Mouse (Mus musculus) heart, embryonic 13.5 days (tissue): ENCODE measurements around the gene Cyp20a1. TPM values are rescaled to one million over a fixed set of nuclear protein-coding genes. Genes with fewer than 3 reads are reported as not detected.
A peak's percentile ranks its signal among the peaks of the same experiment; 100 is the strongest.

Source experiments
- ATAC-seq: fragments of 200-750 bp; cut with Nextera tagmentation; 2 replicates; pipeline ENCODE4 v1.8.0; 2017; ENCODE audit warnings: moderate TSS enrichment; ENCODE audit not compliant: insufficient number of reproducible peaks, low FRiP score, low TSS enrichment; ENCODE audit errors: extremely low read depth
- H3K27ac ChIP-seq: fragments of 300-500 bp; sonication (generic); replicated peaks from 2 replicates; pipeline ENCODE4 v1.5.1; 2015; ENCODE audit warnings: moderate library complexity, mild to moderate bottlenecking, inconsistent platforms
- H3K27me3 ChIP-seq: fragments of 300-500 bp; sonication (generic); replicated peaks from 2 replicates; pipeline ENCODE4 v1.6.1; 2015; ENCODE audit warnings: mild to moderate bottlenecking, inconsistent platforms
- H3K36me3 ChIP-seq: fragments of 300-500 bp; sonication (generic); 2 replicates; pipeline ENCODE4 v1.6.1; 2015; ENCODE audit warnings: mild to moderate bottlenecking, inconsistent platforms
- H3K4me1 ChIP-seq: fragments of 300-500 bp; sonication (generic); 2 replicates; pipeline ENCODE4 v1.6.1; 2015; ENCODE audit warnings: inconsistent platforms
- H3K4me2 ChIP-seq: fragments of 300-500 bp; sonication (generic); 2 replicates; pipeline ENCODE4 v1.6.1; 2015; ENCODE audit warnings: inconsistent platforms, mild to moderate bottlenecking, moderate library complexity
- H3K4me3 ChIP-seq: fragments of 300-500 bp; sonication (generic); 2 replicates; pipeline ENCODE4 v1.5.1; 2015; ENCODE audit warnings: moderate library complexity, mild to moderate bottlenecking, inconsistent platforms
- H3K9ac ChIP-seq: fragments of 300-500 bp; sonication (generic); 2 replicates; pipeline ENCODE4 v1.6.1; 2015; ENCODE audit warnings: inconsistent platforms, mild to moderate bottlenecking, moderate library complexity
- H3K9me3 ChIP-seq: fragments of 300-500 bp; sonication (generic); 2 replicates; pipeline ENCODE4 v1.6.1; 2016; ENCODE audit warnings: inconsistent platforms
- WGBS: fragments of 180-500 bp; shearing (Covaris S2); methylation state at CpG from one replicate; pipeline ENCODE4 v1.1.7; 2015; ENCODE audit warnings: mixed read lengths; 5-methylcytosine and 5-hydroxymethylcytosine counted together
- polyA plus RNA-seq: library from polyadenylated mRNA; unstranded; fragments of >200 nt; fragmentation: Nextera tagmentation; extraction: Ambion mirVana; gene quantifications from 2 replicates; pipeline ENCODE4 v1.2.1, GENCODE M21; 2015

Cyp20a1 gene
- polyA plus RNA-seq, 1 experiment from 2014 or later: 28.8 TPM

DNA sequence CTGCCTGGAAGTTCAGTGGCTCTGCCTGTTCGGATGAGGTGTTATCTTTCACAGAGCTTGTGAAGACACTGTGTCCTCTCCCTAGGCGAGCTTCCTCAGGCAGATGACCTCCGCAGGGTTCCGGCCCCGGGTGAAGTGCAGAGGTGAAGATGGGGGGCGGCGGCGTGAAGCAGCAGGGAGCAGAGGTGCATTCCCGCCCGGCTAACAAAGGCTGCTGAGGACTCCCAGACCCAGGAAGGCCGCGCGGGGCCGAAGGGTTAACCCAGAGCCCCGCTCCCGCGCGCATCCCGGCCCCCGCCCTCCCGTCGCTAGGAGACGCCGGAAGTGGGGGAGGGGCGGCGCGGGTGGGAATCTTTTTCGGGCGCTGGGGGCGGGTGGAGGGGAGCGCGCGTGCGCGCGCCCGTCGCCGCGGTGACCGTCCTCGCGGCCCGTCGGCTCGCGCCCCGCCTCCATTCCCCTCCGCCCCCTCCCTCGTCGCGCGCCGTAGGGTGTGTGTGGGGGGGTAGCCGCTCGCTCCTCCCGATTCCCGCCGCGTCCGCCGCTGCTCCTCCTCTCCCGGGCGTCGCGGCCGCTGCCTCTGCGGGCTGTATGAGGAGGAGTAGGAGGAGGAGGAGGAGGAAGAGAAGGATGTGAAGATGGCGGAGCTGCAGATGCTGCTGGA, 66.2 kb downstream of the Cyp20a1 start, which contains the start of gene Abi2:
TSS of gene Abi2 (plus strand) at position 452 of the 661 bp plus-strand sequence.
- peak within 1 kb of the TSS; percentile 77 for H3K4me2 ChIP-seq
- H3K4me3 ChIP-seq: peak within 1 kb of the TSS; percentile 96
- no peaks in the 10 kb centered on the region for H3K9me3 ChIP-seq
- peak within 1 kb of the TSS; percentile 95 for H3K27ac ChIP-seq
- peak; percentile 84 for ATAC-seq
- H3K27me3 ChIP-seq: no peaks in the 10 kb centered on the region
- H3K9ac ChIP-seq: peak within 1 kb of the TSS; percentile 97
- no peaks in the 10 kb centered on the region for H3K36me3 ChIP-seq
- 1% methylated on average over 45 of the region's 69 CpGs for WGBS
- H3K4me1 ChIP-seq: peaks cover 37% of the 10 kb centered on the region

DNA sequence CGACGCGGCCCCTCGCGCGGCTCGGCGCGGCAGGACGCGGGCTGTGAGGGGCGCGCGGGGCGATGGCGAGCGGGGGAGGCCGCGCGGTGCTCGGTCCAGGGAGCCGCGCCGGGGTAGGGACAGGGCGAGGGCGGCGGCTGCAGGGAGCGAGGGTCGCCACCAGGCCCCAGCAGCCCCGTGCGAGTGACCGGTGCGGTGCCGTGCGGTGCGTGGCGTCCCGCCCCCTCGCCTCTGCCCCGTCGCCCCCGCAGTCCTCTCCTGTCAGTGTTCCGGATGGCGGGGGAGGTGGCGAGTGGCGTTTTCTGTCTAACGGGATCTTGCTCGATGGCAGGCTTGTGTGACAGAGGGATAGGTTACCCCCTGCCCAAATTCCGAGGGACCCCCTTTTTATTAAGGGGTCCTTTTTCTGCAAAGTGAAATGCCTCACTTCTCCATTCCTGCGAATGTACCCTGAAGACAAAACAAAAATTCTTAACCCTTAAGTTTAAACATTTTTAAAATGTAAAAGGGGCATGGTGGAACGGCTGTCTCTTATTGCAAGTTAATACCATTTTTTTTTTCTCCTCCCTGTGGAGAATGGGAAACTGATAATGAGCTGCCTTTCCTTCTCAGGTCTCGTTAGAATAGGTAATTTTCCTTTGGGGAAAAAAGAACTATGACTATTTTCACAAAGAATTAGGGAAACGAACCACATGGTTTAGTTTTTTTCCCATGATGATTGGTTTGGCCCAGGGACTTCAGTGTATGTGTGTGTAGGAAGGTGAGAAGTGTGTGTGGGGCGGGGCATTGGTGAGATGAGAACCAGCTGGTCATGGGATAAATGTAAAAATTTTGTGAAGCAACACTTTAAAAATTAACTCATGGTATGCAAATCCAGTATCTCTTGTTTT, 67.0 kb downstream of the Cyp20a1 start:
- Histone ChIP-seq H3K9me3 (no peaks in the 10 kb centered on the region), H3K4me1 (peaks cover 37% of the 10 kb centered on the region), H3K27me3 (no peaks in the 10 kb centered on the region), H3K36me3 (no peaks in the 10 kb centered on the region), H3K9ac (peak overlapping the region; percentile 97), H3K4me2 (peak overlapping the region; percentile 77), H3K4me3 (peak overlapping the region; percentile 96), H3K27ac (peak overlapping the region; percentile 95)
- WGBS: under 1% methylated on average over 50 of the region's 54 CpGs
- peak; percentile 53 for ATAC-seq

DNA sequence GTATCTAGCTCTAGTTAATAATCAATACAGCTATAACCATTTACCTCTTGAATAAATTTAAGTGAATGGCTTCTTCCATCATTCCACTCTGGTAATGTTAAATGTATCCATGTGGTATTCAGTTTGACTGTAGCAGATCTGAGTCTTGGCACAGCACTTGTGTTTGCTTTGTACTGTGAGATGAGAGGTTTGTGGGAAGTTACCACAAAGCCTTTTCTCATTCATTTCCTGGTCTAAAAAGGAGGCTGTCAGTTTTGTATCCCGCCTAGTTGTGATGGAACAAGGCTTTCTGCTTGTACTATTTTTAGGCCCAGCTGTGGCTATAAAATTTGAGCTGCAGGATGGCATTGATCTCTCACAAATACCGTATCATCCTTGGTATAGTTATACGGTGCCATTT, 73.6 kb downstream of the Cyp20a1 start:
- Histone ChIP-seq H3K9ac (no peak overlapping the region), H3K4me1 (peaks cover 15% of the 10 kb centered on the region), H3K27ac (no peak overlapping the region), H3K4me3 (no peak overlapping the region), H3K9me3 (peaks cover 2% of the 10 kb centered on the region; the same call in 1 of the 2 replicates), H3K36me3 (0 out of 2 replicates have a peak, but pooled peaks cover 3% of the 10 kb centered on the region), H3K4me2 (no peak overlapping the region), H3K27me3 (no peaks in the 10 kb centered on the region)
- 58% methylated on average over 3 of the region's 3 CpGs for WGBS
- ATAC-seq: no peak

DNA sequence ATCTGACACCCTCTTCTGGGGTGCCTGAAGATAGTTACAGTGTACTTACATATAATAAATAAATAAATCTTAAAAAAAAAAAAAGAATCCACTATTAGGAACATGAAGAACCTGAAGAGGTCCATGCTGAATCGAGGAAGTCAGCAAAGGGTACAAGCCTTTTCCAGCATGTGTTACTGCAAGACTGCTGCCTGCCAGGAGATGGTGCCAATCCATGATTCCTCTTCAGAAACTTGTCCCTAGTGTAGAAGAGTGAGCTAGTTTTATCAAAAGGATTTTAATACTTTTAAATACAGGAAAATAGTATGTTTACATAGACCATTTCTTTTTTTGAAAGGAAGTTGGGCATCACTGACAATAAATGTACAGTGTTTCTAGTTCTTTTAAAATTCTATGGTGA, 80.8 kb downstream of the Cyp20a1 start:
- no peak overlapping the region for H3K4me3 ChIP-seq
- H3K27ac ChIP-seq: no peak overlapping the region
- no peak overlapping the region for H3K9ac ChIP-seq
- H3K36me3 ChIP-seq: 0 out of 2 replicates have a peak, but pooled peaks cover 2% of the 10 kb centered on the region
- no peaks in the 10 kb centered on the region for H3K9me3 ChIP-seq
- peaks cover 4% of the 10 kb centered on the region; the same call in 1 of the 2 replicates for H3K4me1 ChIP-seq
- no peak for ATAC-seq
- no peaks in the 10 kb centered on the region for H3K27me3 ChIP-seq
- no peak overlapping the region for H3K4me2 ChIP-seq
- 75% methylated on average over 1 of the region's 1 CpGs for WGBS

DNA sequence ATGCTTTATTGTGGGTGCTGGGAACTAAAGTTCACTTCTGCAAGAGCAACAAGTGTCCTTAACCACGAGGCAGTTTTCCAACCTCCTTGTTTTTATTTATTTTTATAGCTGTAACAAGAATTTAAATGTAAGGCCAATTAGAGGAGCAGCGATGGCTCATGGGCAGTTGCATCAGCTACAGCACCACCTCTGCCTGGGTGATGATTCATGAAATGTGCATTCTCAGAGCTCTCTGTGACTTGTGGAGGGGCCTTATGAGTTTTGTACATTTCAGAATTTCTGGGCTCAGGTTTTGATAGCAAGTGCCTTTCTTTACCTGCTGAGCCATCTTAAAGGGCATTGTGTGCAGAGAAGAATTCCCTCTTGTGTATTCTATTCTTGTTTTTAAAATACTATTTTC, 85.2 kb downstream of the Cyp20a1 start:
- 86% methylated on average over 2 of the region's 2 CpGs for WGBS
- Histone ChIP-seq H3K9me3 (no peaks in the 10 kb centered on the region), H3K36me3 (0 out of 2 replicates have a peak, but pooled peaks cover 2% of the 10 kb centered on the region), H3K27ac (no peak overlapping the region), H3K4me2 (no peak overlapping the region), H3K4me1 (no peaks in the 10 kb centered on the region), H3K9ac (no peak overlapping the region), H3K4me3 (no peak overlapping the region), H3K27me3 (no peaks in the 10 kb centered on the region)
- no peak for ATAC-seq

DNA sequence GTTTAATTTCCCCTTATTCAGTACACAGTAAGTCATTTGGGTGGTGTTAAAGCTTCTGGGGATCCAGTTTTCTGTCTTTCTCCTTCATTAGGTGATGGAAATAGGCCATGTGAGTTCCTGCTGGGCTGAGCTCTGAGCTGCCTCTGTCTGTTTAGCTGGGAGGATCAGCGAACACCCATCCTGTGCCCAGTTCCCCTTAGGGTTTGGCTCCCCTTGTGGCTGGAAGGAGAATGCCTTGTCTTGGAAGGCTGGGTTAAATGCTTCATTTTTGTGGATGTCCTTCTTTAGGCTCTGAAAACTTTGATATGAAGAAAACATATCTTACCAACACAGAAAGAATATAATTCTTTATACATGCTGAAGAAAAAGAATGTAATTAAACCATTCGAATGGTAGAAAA, 85.8 kb downstream of the Cyp20a1 start:
- 72% methylated on average over 2 of the region's 2 CpGs for WGBS
- no peak overlapping the region for H3K4me2 ChIP-seq

DNA sequence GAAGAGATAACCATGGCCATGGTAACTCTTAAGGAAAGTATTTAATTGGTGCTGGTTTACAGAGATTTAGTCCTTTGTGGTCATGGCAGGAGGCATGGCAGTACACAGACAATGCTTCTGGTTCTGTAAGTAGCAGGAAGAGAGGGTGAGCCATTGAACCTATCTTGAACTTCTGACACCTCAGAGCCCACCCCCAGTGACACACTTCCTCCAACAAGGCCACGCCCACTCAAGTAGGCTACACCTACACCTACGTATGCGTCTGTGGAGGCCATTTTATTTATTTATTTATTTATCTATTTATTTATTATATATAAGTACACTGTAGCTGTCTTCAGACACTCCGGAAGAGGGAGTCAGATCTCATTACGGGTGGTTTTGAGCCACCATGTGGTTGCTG, 88.4 kb downstream of the Cyp20a1 start:
- Histone ChIP-seq H3K9me3 (no peaks in the 10 kb centered on the region), H3K36me3 (peaks cover 16% of the 10 kb centered on the region), H3K9ac (no peak overlapping the region), H3K4me1 (no peaks in the 10 kb centered on the region), H3K27me3 (no peaks in the 10 kb centered on the region), H3K27ac (no peak overlapping the region), H3K4me2 (no peak overlapping the region), H3K4me3 (no peak overlapping the region)
- ATAC-seq: no peak
- 85% methylated on average over 5 of the region's 5 CpGs for WGBS

More for the DNA sequence above, 85.8 kb downstream of the Cyp20a1 start:
- H3K27ac ChIP-seq: no peak overlapping the region
- H3K4me3 ChIP-seq: no peak overlapping the region
- ATAC-seq: no peak
- no peak overlapping the region for H3K9ac ChIP-seq
- 0 out of 2 replicates have a peak, but pooled peaks cover 2% of the 10 kb centered on the region for H3K36me3 ChIP-seq
- H3K27me3 ChIP-seq: no peaks in the 10 kb centered on the region
- no peaks in the 10 kb centered on the region for H3K9me3 ChIP-seq
- H3K4me1 ChIP-seq: no peaks in the 10 kb centered on the region

DNA sequence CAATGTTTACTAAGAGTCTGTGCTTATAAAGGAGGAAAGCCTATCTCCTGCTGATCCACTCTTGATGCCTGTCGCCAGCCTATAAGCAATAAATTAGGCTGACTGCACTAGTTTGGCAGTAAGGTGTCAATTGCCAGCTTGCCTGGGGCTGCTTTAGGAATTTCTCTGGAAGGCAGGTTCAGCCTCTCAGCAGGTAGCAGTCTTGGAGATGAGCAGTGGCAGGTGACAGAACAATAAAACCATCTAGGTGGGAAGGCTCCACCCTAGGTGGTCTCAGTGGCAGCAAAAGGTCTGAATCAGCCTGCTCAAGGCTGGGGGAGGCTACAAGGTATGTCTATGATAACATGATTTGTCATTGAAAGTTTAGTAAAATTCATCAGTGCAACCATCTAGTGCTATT, 89.4 kb downstream of the Cyp20a1 start:
- ATAC-seq: no peak
- H3K27me3 ChIP-seq: no peaks in the 10 kb centered on the region
- no peak overlapping the region for H3K9ac ChIP-seq
- H3K4me2 ChIP-seq: no peak overlapping the region
- no peak overlapping the region for H3K4me3 ChIP-seq
- no peak overlapping the region for H3K27ac ChIP-seq
- H3K4me1 ChIP-seq: no peaks in the 10 kb centered on the region
- 41% methylated on average over 1 of the region's 1 CpGs for WGBS
- H3K9me3 ChIP-seq: no peaks in the 10 kb centered on the region
- peaks cover 23% of the 10 kb centered on the region for H3K36me3 ChIP-seq

Other genes with a start within 250 kb of the Cyp20a1 start
- gene Carf, start 245.1 kb upstream of the Cyp20a1 start, polyA plus RNA-seq: 4.6 and 5.1 TPM in 2 replicates
- 28.4 and 33.4 TPM in 2 replicates for gene Wdr12, start 244.7 kb upstream of the Cyp20a1 start, polyA plus RNA-seq
- 6.0 and 6.1 TPM in 2 replicates for gene Nbeal1, start 162.7 kb upstream of the Cyp20a1 start, polyA plus RNA-seq
- 25.8 and 27.2 TPM in 2 replicates for gene Abi2, start 66.3 kb downstream of the Cyp20a1 start, polyA plus RNA-seq
- gene Raph1, start 223.8 kb downstream of the Cyp20a1 start, polyA plus RNA-seq: 56.3 and 65.1 TPM in 2 replicates